In the genomic region with DNA sequence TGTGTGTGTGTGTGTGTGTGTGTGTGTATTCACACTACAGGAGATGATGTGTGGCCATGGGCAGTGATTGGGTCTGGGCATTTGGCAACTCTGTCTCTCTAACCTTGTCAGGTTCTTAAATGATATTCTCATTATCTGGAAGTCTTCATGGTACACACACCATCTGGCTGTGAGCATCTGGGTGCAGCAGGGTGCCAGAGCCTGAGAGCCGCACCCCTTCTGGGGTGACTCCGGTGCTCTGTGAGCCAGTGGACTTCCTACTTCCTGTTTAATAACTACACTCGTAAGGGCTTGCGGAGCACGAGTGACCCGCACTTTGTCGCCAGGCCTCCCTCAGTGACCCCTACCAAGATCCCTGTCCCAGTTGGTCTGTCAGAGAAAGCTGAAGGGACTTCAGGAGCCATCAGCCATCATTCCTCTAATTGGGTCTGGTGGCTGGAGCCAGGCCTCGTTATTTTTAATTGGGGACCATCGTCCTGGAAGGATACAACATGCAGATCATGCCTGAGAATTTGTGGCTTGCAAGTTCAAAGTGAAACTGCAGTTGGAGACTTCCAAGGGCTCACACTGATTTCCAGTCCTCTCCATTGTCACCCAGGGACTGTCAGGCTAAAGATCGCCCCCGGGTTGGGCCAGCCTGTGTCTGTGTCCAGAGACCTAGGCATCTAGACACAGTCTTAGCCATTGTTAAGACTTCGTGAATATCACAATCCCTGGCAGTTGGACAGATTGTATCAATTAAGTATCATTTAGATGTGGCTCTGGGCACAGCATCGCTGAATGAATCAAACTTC, we compare ENCODE assay signal across 17 mouse cellular contexts. TPM values are rescaled to one million over a fixed set of nuclear protein-coding genes. Genes with fewer than 3 reads are reported as not detected.
DNase-seq lines count a peak whose midpoint lies in the region; TF ChIP-seq lines count a peak whose summit lies in the region.
"Had no signal": no experiment of that assay in that cellular context is flagged by ENCODE, and none has a peak within 500 bp of the region (broad histone marks: within the 10 kb centered on the region; RNA-seq: fewer than 3 reads in every experiment).

No protein-coding gene starts in this region.

- in situ Hi-C loops in CH12.LX (cut with MboI; ENCODE audit: low pct_ligation_motif_present, low pct_unique_long_range_greater_than_20kb, low sequenced_read_pairs), result no loop called here

- peak; percentile 29 to 39 for DNase-seq in layer of hippocampus, adult 2 months (ENCODE audit: low spot score in 2 of 2)
- DNase-seq in layer of hippocampus, adult 9-10 months (ENCODE audit: low spot score), result no peak
- no peak for DNase-seq in CH12.LX (ENCODE audit: extremely low read depth)
- DNase-seq in brain, embryonic 14.5 days (ENCODE audit: low read depth), result peak; percentile 90
- DNase-seq in layer of hippocampus, postnatal 14 days (ENCODE audit: low spot score in 2 of 2), result peak; percentile 46 to 68
- no peak for DNase-seq in embryo, embryonic 10 days (ENCODE audit: low spot score)
- no peak for DNase-seq in adrenal gland, postnatal 14 days
- DNase-seq in gastrocnemius, adult 18-20 months (ENCODE audit: low spot score), result no peak
- DNase-seq: adrenal gland, postnatal 36 days; cerebellum, adult 11 months; heart, adult 11 months; thymus, adult 18-20 months had no signal

- H3K27me3 ChIP-seq in CH12.LX (replicated peaks), result no peaks in the 10 kb centered on the region

- no peak for TF ChIP-seq POLR2A in CH12.LX (IDR thresholded peaks at IDR 0.05; ENCODE audit: low read depth, low read length)
- TF ChIP-seq POLR2A in brain, embryonic 14.5 days (IDR thresholded peaks at IDR 0.05; ENCODE audit: borderline replicate concordance, extremely low read depth, insufficient read depth, insufficient read length, poor library complexity, severe bottlenecking), result no peak

- no peak for TF ChIP-seq EP300 in CH12.LX (IDR thresholded peaks at IDR 0.05; ENCODE audit: low read length)

- H3K9ac ChIP-seq in CH12.LX (ENCODE audit: insufficient read depth, low read depth), result no peak overlapping the region

- H3K79me2 ChIP-seq in CH12.LX (replicated peaks; ENCODE audit: control insufficient read depth, extremely low read depth, insufficient read depth, poor library complexity, severe bottlenecking), result no peaks in the 10 kb centered on the region

- TF ChIP-seq RAD21 in CH12.LX (IDR thresholded peaks at IDR 0.05; ENCODE audit: low read depth, low read length), result no peak

- dilution Hi-C loops in CH12.LX (cut with MboI; ENCODE audit: extremely low pct_ligation_motif_present, extremely low pct_unique_long_range_greater_than_20kb, low sequenced_read_pairs), result no loop called here

- no peaks in the 10 kb centered on the region for H3K9me3 ChIP-seq in CH12.LX (replicated peaks; ENCODE audit: low read length)

- H3K27ac ChIP-seq in layer of hippocampus, adult 2 months, result peak overlapping the region; percentile 62; the same call in 1 of the 2 replicates
- no peak overlapping the region for H3K27ac ChIP-seq in CH12.LX (ENCODE audit: insufficient read depth, low read depth)
- H3K27ac ChIP-seq: kidney, postnatal 0 days; macrophage had no signal

- peak overlapping the region; percentile 40; the same call in 1 of the 2 replicates for H3K4me2 ChIP-seq in CH12.LX (ENCODE audit: insufficient read depth, low read depth, poor library complexity, severe bottlenecking)

- no peak for TF ChIP-seq CTCF in layer of hippocampus, adult 2 months (conservative IDR thresholded peaks at IDR 0.05)
- TF ChIP-seq CTCF in CH12.LX (conservative IDR thresholded peaks at IDR 0.05 in 1 of 2, IDR thresholded peaks at IDR 0.05 in 1 of 2; ENCODE audit: low read depth in 2 of 2, low read length in 2 of 2), result no peak
- no peak for TF ChIP-seq CTCF in brain, embryonic 14.5 days (IDR thresholded peaks at IDR 0.05; ENCODE audit: borderline replicate concordance, extremely low read depth, insufficient read depth, insufficient read length)

- H3K4me3 ChIP-seq in layer of hippocampus, adult 2 months, result no peak overlapping the region
- H3K4me3 ChIP-seq in CH12.LX (replicated peaks in 1 of 3; ENCODE audit: low read depth in 2 of 3, low read length in 2 of 3, poor library complexity in 1 of 3), result no peak overlapping the region

- peaks cover 0 to 17% of the 10 kb centered on the region in 2 experiments; a peak in 2 of 4 replicates for H3K4me1 ChIP-seq in CH12.LX (ENCODE audit: control insufficient read depth in 1 of 2, insufficient read depth in 2 of 2)

- H3K36me3 ChIP-seq in CH12.LX (replicated peaks in 1 of 2; ENCODE audit: control insufficient read depth in 1 of 2, insufficient read depth in 1 of 2, low read length in 1 of 2), result no peaks in the 10 kb centered on the region

TF ChIP-seq in CH12.LX, 34 proteins besides CTCF, POLR2A, EP300 and RAD21:
- TF ChIP-seq ZNF384 (IDR thresholded peaks at IDR 0.05; ENCODE audit: low read depth, low read length) (no peak), PAX5 (IDR thresholded peaks at IDR 0.05; ENCODE audit: low read length) (no peak), NRF1 (IDR thresholded peaks at IDR 0.05; ENCODE audit: low read depth, low read length) (no peak), BHLHE40 (IDR thresholded peaks at IDR 0.05; ENCODE audit: low read depth, low read length) (no peak), E2F4 (IDR thresholded peaks at IDR 0.05; ENCODE audit: insufficient replicate concordance, low read depth, low read length) (no peak), USF2 (conservative IDR thresholded peaks at IDR 0.05; ENCODE audit: low read depth, low read length) (no peak), SMC3 (IDR thresholded peaks at IDR 0.05; ENCODE audit: low read depth, low read length) (no peak), MAFK (IDR thresholded peaks at IDR 0.05; ENCODE audit: insufficient replicate concordance, low read length) (no peak), IRF4 (IDR thresholded peaks at IDR 0.05; ENCODE audit: low read depth, low read length) (no peak), ZKSCAN1 (IDR thresholded peaks at IDR 0.05; ENCODE audit: borderline replicate concordance, low read depth, low read length) (no peak), MAX (IDR thresholded peaks at IDR 0.05; ENCODE audit: low read length) (no peak), HCFC1 (IDR thresholded peaks at IDR 0.05; ENCODE audit: low read depth, low read length) (no peak)

RNA-seq across cellular contexts. Expression of gene Myo1h, which starts 4.2 kb away (rescaled TPM):
- 1 to 10 TPM; 3.8 to 5.6 TPM for total RNA-seq in layer of hippocampus, adult 2 months (2021)
- total RNA-seq in CH12.LX (2012; rRNA removed) (3.9 and 4.4 TPM in 2 replicates), CH12.LX (2014; rRNA removed) (1.1 and 1.3 TPM in 2 replicates)
- polyA plus RNA-seq in CH12.LX (2012; ENCODE audit: insufficient read length, low read depth), result 1.8 and 2.6 TPM in 2 replicates
- polyA plus RNA-seq in brain, embryonic 14.5 days (2012; rRNA removed), result 0.37 and 0.47 TPM in 2 replicates
- total RNA-seq in layer of hippocampus, postnatal 14 days (2021), result under 1 TPM; 0.74 to 0.98 TPM
- 0.63 and 1.6 TPM in 2 replicates for total RNA-seq in adrenal gland, postnatal 14 days (2021)
- under 1 TPM; 0.32 to 0.36 TPM for total RNA-seq in gastrocnemius, adult 18-20 months (2021)

RNA-seq across cellular contexts. Expression of gene Foxn4, which starts 11.2 kb away (rescaled TPM):
- total RNA-seq in layer of hippocampus, adult 2 months (2021), result not detected
- total RNA-seq in CH12.LX (2012; rRNA removed) (not detected in 2 replicates), CH12.LX (2014; rRNA removed) (not detected in 2 replicates)
- polyA plus RNA-seq in CH12.LX (2012; ENCODE audit: insufficient read length, low read depth), result 0.23 and 0.34 TPM in 2 replicates
- polyA plus RNA-seq in brain, embryonic 14.5 days (2012; rRNA removed), result 0.68 and 1.1 TPM in 2 replicates
- under 1 TPM in 1 of 2 experiments, not detected in 1; 0.12 TPM for total RNA-seq in layer of hippocampus, postnatal 14 days (2021)
- total RNA-seq in adrenal gland, postnatal 14 days (2021), result not detected in 2 replicates
- not detected for total RNA-seq in gastrocnemius, adult 18-20 months (2021)
- total RNA-seq: adrenal gland, postnatal 36 days; left cerebral cortex, postnatal 36 days had no signal
- polyA plus RNA-seq: heart, postnatal 0 days; kidney, postnatal 0 days; liver, embryonic 16.5 days; macrophage had no signal

Comparison
In these comparisons a context has a peak if more than half of its experiments do, and no peak if none do; other contexts are left out.
1. DNase-seq: peak in layer of hippocampus, adult 2 months (2 of 2), brain, embryonic 14.5 days (single experiment) and layer of hippocampus, postnatal 14 days (2 of 2); none in layer of hippocampus, adult 9-10 months (single experiment), CH12.LX (single experiment), embryo, embryonic 10 days (single experiment), adrenal gland, postnatal 14 days (single experiment) and gastrocnemius, adult 18-20 months (single experiment).